Mouse (Mus musculus): ENCODE data around the gene Olfr1447.

The Olfr1447 gene

DNA sequence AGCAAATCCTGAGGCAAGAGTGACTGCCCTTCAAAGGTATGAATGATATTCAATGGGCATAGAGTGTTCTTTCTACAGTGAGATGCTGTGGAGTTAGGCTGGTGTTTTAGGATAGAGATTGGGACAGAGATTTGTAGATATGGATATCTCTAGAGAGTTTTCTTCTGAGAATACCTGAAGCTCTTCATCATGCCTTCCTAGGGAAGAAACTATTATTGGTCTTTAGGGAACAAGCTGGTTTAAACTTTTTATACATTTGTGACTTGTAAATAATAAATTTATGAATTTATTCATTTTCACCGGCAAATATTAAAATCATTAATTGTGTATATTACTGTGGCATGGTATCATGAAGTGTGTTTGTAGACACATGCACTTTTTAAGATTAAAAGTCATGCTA lies at the start of gene Olfr1447:
Gene Olfr1447, minus strand, starts transcription at position 101 of the 400 bp plus-strand sequence.
- DNase-seq (ENCODE audit: inconsistent age in 2 of 2, low spot score in 1 of 2) = no peak

GRCm38 (mm10) chr19:12949958-12950357 lies 46.4 kb upstream of the Olfr1447 start, which contains the start of gene Olfr1450:
Gene Olfr1450 (plus strand): TSS chr19:12950258.
- DNase-seq (ENCODE audit: inconsistent age in 2 of 2, low spot score in 1 of 2) = no peak

DNA sequence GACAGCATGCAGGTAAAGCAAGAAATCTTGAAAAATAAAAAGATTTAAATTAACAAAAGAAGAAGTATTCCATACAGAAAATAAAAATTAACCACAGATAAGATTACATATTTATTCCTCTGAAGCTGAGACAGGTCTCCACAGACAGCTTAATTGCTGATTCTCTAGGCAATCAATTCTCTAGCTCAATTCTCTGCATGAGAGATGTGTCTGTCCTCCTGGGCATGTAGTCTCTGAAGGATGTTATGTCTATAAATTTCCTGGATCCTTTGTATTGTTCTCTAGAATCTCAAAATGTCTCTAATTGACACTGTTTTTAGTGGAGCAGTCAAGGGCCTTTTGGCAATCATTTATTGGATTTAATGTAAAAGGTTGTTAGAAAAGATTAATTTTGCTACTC lies 27.0 kb upstream of the Olfr1447 start, which contains the start of gene Olfr1449:
Gene Olfr1449, plus strand, starts transcription at position 301 of the 400 bp plus-strand sequence.
- DNase-seq (ENCODE audit: inconsistent age in 2 of 2, low spot score in 1 of 2) = no peak

GRCm38 (mm10) chr19:12924319-12924718 lies 20.8 kb upstream of the Olfr1447 start, which contains the start of gene Olfr1448:
Gene Olfr1448 (minus strand): TSS chr19:12924419.
- no peak for DNase-seq (ENCODE audit: inconsistent age in 2 of 2, low spot score in 1 of 2)

DNA sequence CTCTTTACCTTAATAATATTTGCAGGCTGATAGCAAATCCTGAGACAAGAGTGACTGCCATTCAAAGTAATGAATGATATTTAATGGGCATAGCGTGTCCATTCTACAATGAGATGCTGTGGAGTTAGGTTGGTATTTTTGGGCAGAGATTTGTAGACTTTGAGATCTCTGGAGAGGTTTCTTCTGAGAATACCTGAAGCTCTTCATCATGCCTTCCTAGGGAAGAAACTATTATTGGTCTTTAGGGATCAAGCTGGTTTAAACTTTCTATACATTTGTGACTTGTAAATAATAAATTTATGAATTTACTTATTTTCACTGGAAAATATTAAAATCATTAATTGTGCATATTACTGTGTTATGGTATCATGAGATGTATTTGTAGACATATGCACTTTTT lies 10.1 kb downstream of the Olfr1447 start, which contains the start of gene Olfr1446:
Gene Olfr1446, minus strand, starts transcription at position 101 of the 400 bp plus-strand sequence.
- no peak for DNase-seq (ENCODE audit: inconsistent age in 2 of 2, low spot score in 1 of 2)

- no peak for DNase-seq (ENCODE audit: inconsistent age in 2 of 2, low spot score in 1 of 2)
Measured at GRCm38 (mm10) chr19:12883555-12883954, 20.0 kb downstream of the Olfr1447 start, which contains the start of gene Olfr1445. Gene Olfr1445 (plus strand): TSS chr19:12883855.

GRCm38 (mm10) chr19:12856983-12857382 lies 46.6 kb downstream of the Olfr1447 start, which contains the start of gene Olfr1444:
Gene Olfr1444 (plus strand): TSS chr19:12857283.
- no peak for DNase-seq (ENCODE audit: inconsistent age in 2 of 2, low spot score in 1 of 2)
